ENCODE assay signal across 26 mouse cellular contexts in genomic region chr12:100542076-100542475, GRCm38 (mm10).
"Had no signal": no experiment of that assay in that cellular context is flagged by ENCODE, and none has a peak within 500 bp of the region (broad histone marks: within the 10 kb centered on the region; RNA-seq: fewer than 3 reads in every experiment).

No protein-coding gene starts in this region.

- H3K27ac ChIP-seq: heart, adult 2 months; heart, embryonic 13.5 days; heart, embryonic 15.5 days; hindbrain, embryonic 10.5 days; hindbrain, embryonic 12.5 days; hindbrain, embryonic 14.5 days; intestine, embryonic 15.5 days; layer of hippocampus, adult 2 months; left cerebral cortex, adult 2 months; limb, embryonic 10.5 days; limb, embryonic 12.5 days had no signal

- H3K27me3 ChIP-seq: heart, embryonic 13.5 days; heart, embryonic 15.5 days; hindbrain, embryonic 12.5 days; intestine, embryonic 15.5 days; limb, embryonic 12.5 days had no signal

- H3K9ac ChIP-seq: heart, embryonic 13.5 days; heart, embryonic 15.5 days; hindbrain, embryonic 12.5 days; hindbrain, embryonic 14.5 days; intestine, embryonic 15.5 days; limb, embryonic 12.5 days had no signal

- H3K9me3 ChIP-seq: heart, embryonic 13.5 days; heart, embryonic 15.5 days; hindbrain, embryonic 10.5 days; hindbrain, embryonic 12.5 days; intestine, embryonic 15.5 days; limb, embryonic 10.5 days; limb, embryonic 12.5 days had no signal

- H3K4me3 ChIP-seq: heart, adult 2 months; heart, embryonic 13.5 days; heart, embryonic 15.5 days; hindbrain, embryonic 10.5 days; hindbrain, embryonic 12.5 days; intestine, embryonic 15.5 days; layer of hippocampus, adult 2 months; left cerebral cortex, adult 2 months; limb, embryonic 10.5 days; limb, embryonic 12.5 days had no signal

- DNase-seq: gastrocnemius, postnatal 14 days; gastrocnemius, postnatal 36 days; heart, adult 2 months; heart, postnatal 14 days; heart, postnatal 4 days; kidney, adult 18-20 months; kidney, adult 8-10 months; kidney, postnatal 10 days; kidney, postnatal 25 days; kidney, postnatal 4 days; liver had no signal

- ATAC-seq: hindbrain, embryonic 16.5 days; inflammation-experienced regulatory T-cells, adult 6 months; intestine, embryonic 15.5 days; intestine, postnatal 0 days had no signal

- H3K4me1 ChIP-seq: hindbrain, embryonic 12.5 days; intestine, embryonic 15.5 days had no signal

- H3K4me2 ChIP-seq: heart, embryonic 11.5 days; heart, embryonic 13.5 days; heart, embryonic 15.5 days; hindbrain, embryonic 12.5 days; hindbrain, embryonic 14.5 days; intestine, embryonic 15.5 days; limb, embryonic 12.5 days; liver, embryonic 11.5 days had no signal

- H3K36me3 ChIP-seq: heart, embryonic 13.5 days; heart, embryonic 15.5 days; hindbrain, embryonic 10.5 days; hindbrain, embryonic 12.5 days; intestine, embryonic 15.5 days; limb, embryonic 10.5 days; limb, embryonic 12.5 days had no signal
